In the genomic region with DNA sequence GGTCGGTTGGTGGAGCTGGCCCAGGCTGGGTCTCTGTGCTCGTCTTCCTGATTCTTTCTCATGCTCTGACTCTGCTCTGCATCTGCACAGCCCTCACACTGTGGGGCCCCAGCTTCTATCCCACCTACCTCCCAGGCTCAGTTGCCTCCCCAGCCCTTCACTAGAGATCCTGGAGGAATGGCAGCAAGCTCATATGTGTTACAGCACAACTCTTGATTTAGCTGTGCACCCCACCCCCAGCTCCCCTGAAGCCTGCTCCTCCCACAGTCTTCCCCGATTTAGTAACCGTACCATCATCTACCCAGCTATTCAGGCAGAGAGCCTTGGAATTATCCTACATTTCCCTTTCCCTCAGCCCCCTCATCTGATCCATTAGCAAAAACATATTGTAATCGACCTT, we compare ENCODE assay signal across 18 mouse cellular contexts. TPM values are rescaled to one million over a fixed set of nuclear protein-coding genes. Genes with fewer than 3 reads are reported as not detected.
DNase-seq lines count a peak whose midpoint lies in the region; TF ChIP-seq lines count a peak whose summit lies in the region.
"Had no signal": no experiment of that assay in that cellular context is flagged by ENCODE, and none has a peak within 500 bp of the region (broad histone marks: within the 10 kb centered on the region; RNA-seq: fewer than 3 reads in every experiment).

No protein-coding gene starts in this region.

- intact Hi-C loops in left cerebral cortex, adult 2 months (cut with DNase I), result loop anchor here (1.0 to 2.0 kb wide), 2 partner anchors 11 to 14 kb away; no protein-coding TSS in a partner anchor

- no peak overlapping the region for H3K4me3 ChIP-seq in cortical plate, adult 2 months (ENCODE audit: insufficient read depth, low read length)
- H3K4me3 ChIP-seq in left cerebral cortex, adult 2 months, result no peak overlapping the region
- H3K4me3 ChIP-seq: heart, embryonic 15.5 days; limb, embryonic 13.5 days; liver, embryonic 15.5 days had no signal

- DNase-seq in brain, adult 2 months (ENCODE audit: low read depth, low spot score), result peak; percentile 94
- DNase-seq in left cerebral cortex, adult 2 months (ENCODE audit: extremely low spot score in 1 of 2, low spot score in 2 of 2), result peak; percentile 75
- peak; percentile 82 to 84 for DNase-seq in right cerebral cortex, adult 2 months (ENCODE audit: low spot score in 2 of 2)
- DNase-seq in urinary bladder, adult 18-20 months (ENCODE audit: low spot score in 2 of 2), result no peak
- DNase-seq in urinary bladder, postnatal 36 days (ENCODE audit: low spot score in 2 of 2), result no peak
- no peak for DNase-seq in urinary bladder, adult 2 months (ENCODE audit: low spot score)
- DNase-seq: adrenal gland, postnatal 14 days; cerebellum, adult 11 months; cerebellum, postnatal 10 days; gastrocnemius, postnatal 10 days; heart, adult 11 months; kidney, adult 11 months had no signal

- peaks cover 13% of the 10 kb centered on the region for H3K4me1 ChIP-seq in cortical plate, adult 2 months (ENCODE audit: control insufficient read depth, insufficient read depth, low read length)
- H3K4me1 ChIP-seq: heart, embryonic 15.5 days; liver, embryonic 15.5 days had no signal

- peak; percentile 79 for TF ChIP-seq POLR2A in cortical plate, adult 2 months (IDR thresholded peaks at IDR 0.05; ENCODE audit: extremely low read depth, insufficient read depth, low read length)

- no peak for TF ChIP-seq CTCF in cortical plate, adult 2 months (IDR thresholded peaks at IDR 0.05; ENCODE audit: extremely low read depth, insufficient read depth, low read length)
- no peak for TF ChIP-seq CTCF in left cerebral cortex, adult 2 months (IDR thresholded peaks at IDR 0.05)

- H3K27ac ChIP-seq in cortical plate, adult 2 months (ENCODE audit: insufficient read depth, low read length), result peak overlapping the region; percentile 62
- peak overlapping the region; percentile 91 for H3K27ac ChIP-seq in left cerebral cortex, adult 2 months
- H3K27ac ChIP-seq: heart, embryonic 15.5 days; limb, embryonic 13.5 days; liver, embryonic 15.5 days; macrophage; stomach, postnatal 0 days had no signal

RNA-seq across cellular contexts. Expression of a gene that starts 17.5 kb away (rescaled TPM):
- polyA plus RNA-seq in cortical plate, adult 2 months (2012; rRNA removed), result 1,599 and 1,684 TPM in 2 replicates
- total RNA-seq in left cerebral cortex, adult 2 months (2021), result 1,000 to 10,000 TPM; 1,061 to 1,220 TPM
- 211 and 229 TPM in 2 replicates for polyA plus RNA-seq in urinary bladder, adult 2 months (2012; rRNA removed)

Comparison
In these comparisons a context has a peak if more than half of its experiments do, and no peak if none do; other contexts are left out.
1. DNase-seq: peak in brain, adult 2 months (single experiment), left cerebral cortex, adult 2 months (2 of 2) and right cerebral cortex, adult 2 months (2 of 2); none in urinary bladder, adult 18-20 months (0 of 2), urinary bladder, postnatal 36 days (0 of 2) and urinary bladder, adult 2 months (single experiment).